Mouse (Mus musculus): Measurements from ENCODE around the gene BC017158.

GRCm38 (mm10) chr7:128320219-128320816 lies 22.3 kb upstream of the BC017158 start:
- TF ChIP-seq CTCF (IDR thresholded peaks at IDR 0.05): no peak
- 0 out of 2 replicates have a peak, but pooled peaks have one; percentile 26 for TF ChIP-seq EP300 (IDR thresholded peaks at IDR 0.05)

Data from lung, postnatal 0 days (tissue).